Mouse (Mus musculus) heart, postnatal 0 days (tissue): ENCODE measurements at regions not wholly inside any gene's neighbourhood (a gene's known extent, or its start where the extent isn't known, plus 50 kb on each side); places are given as distances from the start of the nearest gene placed in this dataset.

Experiments used
- CTCF ChIP-seq: IDR thresholded peaks from 2 replicates; pipeline ENCODE4 v1.5.1; 2016; ENCODE audit warnings: antibody characterized with exemption, control low read depth, low read depth
- EP300 ChIP-seq: IDR thresholded peaks from 2 replicates; pipeline ENCODE4 v1.6.1; 2016; ENCODE audit warnings: antibody characterized with exemption, low read depth

DNA sequence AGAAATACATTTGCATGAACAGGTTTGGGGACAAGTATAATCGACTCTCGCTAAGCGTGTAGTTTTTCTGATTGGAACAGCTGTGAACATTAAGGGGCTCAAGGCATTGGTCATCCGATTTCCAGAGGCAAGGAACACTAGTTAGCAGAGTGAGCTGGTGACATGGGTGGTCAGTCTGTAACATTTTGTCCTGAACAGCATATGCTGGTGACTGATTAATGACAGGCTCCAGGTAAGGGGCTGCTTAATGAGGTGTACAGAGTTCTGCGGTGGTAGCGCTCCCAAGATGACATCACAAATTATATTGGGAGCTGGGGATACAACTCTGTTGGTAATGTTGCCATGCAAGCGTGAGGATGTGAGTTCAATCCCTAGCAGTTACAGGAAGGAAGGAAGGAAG is 266.3 kb upstream of the Castor2 start:
- TF ChIP-seq CTCF, result no peak
- TF ChIP-seq EP300, result no peak
